Mouse (Mus musculus) G1E (cell line): Measurements from ENCODE around the gene Epdr1. TPM values are rescaled to one million over a fixed set of nuclear protein-coding genes. Genes with fewer than 3 reads are reported as not detected.

ENCODE experiments used
- ATAC-seq: 2 replicates; pipeline ENCODE4 v1.8.0; 2016; ENCODE audit warnings: mild to moderate bottlenecking; ENCODE audit not compliant: insufficient number of reproducible peaks, poor library complexity, low FRiP score, severe bottlenecking; ENCODE audit errors: extremely low read depth
- DNase-seq: peaks from one replicate; pipeline ENCODE4 v3.0.0; 2012; ENCODE audit warnings: low spot score
- H3K27me3 ChIP-seq: 2 replicates; pipeline ENCODE4 v1.6.1; 2012; ENCODE audit warnings: mild to moderate bottlenecking, low read length, inconsistent platforms; ENCODE audit not compliant: insufficient read depth
- H3K36me3 ChIP-seq: replicated peaks from 2 replicates; pipeline ENCODE3; 2012; ENCODE audit warnings: mild to moderate bottlenecking, inconsistent platforms
- H3K4me1 ChIP-seq: 2 replicates; pipeline ENCODE4 v1.6.1; 2012; ENCODE audit warnings: low read depth, low read length, inconsistent platforms, mixed read lengths; ENCODE audit not compliant: insufficient read depth
- H3K4me3 ChIP-seq: 2 replicates; pipeline ENCODE4 v1.5.1; 2012; ENCODE audit warnings: low read depth, mild to moderate bottlenecking, inconsistent platforms, low read length, moderate library complexity, mixed read lengths
- H3K9me3 ChIP-seq: replicated peaks from 2 replicates; pipeline ENCODE4 v1.6.1; 2012; ENCODE audit warnings: inconsistent platforms
- CTCF ChIP-seq: IDR thresholded peaks from 2 replicates; pipeline ENCODE4 v1.5.1; 2012; ENCODE audit warnings: low read depth, low read length, inconsistent platforms, mixed read lengths
- GATA1 ChIP-seq: IDR thresholded peaks from 2 replicates; pipeline ENCODE4 v1.6.1; 2012; ENCODE audit warnings: borderline replicate concordance, low read length, inconsistent platforms, mixed read lengths
- GATA2 ChIP-seq: IDR thresholded peaks from 2 replicates; pipeline ENCODE4 v1.6.1; 2012; ENCODE audit warnings: low read depth, low read length, inconsistent platforms, borderline replicate concordance
- POLR2AphosphoS5 ChIP-seq: IDR thresholded peaks from 2 replicates; pipeline ENCODE4 v1.6.1; 2012; ENCODE audit warnings: low read depth, low read length, inconsistent platforms; ENCODE audit not compliant: insufficient replicate concordance
- TAL1 ChIP-seq: conservative IDR thresholded peaks from 2 replicates; pipeline ENCODE4 v1.6.1; 2012; ENCODE audit warnings: low read depth, low read length, inconsistent platforms, mixed read lengths
- polyA plus RNA-seq: library from polyadenylated mRNA; stranded (reverse); fragments of >175 nt; gene quantifications from 2 replicates; pipeline ENCODE4 v1.2.3, GENCODE M21; 2012
- total RNA-seq, 2 experiments: library from RNA; stranded (forward) in 1 of 2; stranded (reverse) in 1 of 2; fragments of 200-1000 nt in 1 of 2; fragments of >200 nt in 1 of 2; fragmentation: Nextera tagmentation in 1 of 2; gene quantifications; 2 replicates each; pipeline ENCODE4 v1.2.3; 2014 to 2017

Gene Epdr1
- total and polyA plus RNA-seq, 3 experiments, result 0.11 TPM; not detected in 2

DNA sequence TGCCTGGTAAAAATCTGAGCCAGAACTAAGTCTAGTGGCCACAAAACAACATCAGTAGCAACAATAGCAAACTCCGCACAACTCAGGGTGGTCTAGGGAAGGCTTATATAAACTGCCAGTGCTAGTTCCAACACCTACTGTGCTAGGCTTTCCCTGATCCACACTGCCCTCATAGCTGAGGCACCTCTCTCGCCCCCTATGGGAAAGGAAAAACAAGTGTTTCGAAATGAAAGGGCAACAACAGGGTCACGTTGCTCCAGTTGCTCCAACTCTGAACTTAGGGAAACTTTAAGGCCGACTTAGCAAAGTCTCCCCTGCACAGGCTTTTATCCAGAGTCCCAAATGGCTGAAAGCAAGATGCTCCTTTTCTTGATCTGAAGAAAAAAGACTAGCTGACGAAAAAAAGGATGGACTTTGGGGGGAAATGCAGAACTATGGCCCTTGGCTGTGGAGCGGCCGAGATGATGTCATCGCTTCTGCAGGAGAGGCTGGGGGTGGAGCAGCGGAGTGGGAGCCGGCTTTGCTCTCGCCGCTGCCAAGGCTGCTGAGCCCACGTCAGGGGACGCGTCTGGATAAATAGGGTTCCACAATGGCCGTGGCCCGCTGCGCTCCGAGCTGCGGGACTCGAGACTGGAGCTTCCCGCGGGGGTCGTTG is 3.0 kb upstream of the Epdr1 start, which contains the start of gene Sfrp4:
Gene Sfrp4, plus strand, starts transcription at position 532 of the 655 bp plus-strand sequence.
- no peaks in the 10 kb centered on the region for H3K4me1 ChIP-seq
- no peaks in the 10 kb centered on the region for H3K36me3 ChIP-seq
- ATAC-seq (no peak), DNase-seq (no peak)
- H3K4me3 ChIP-seq, result no peak within 1 kb of the TSS
- no peaks in the 10 kb centered on the region for H3K9me3 ChIP-seq
- TF ChIP-seq GATA2, result no peak
- no peak for TF ChIP-seq CTCF
- no peak for TF ChIP-seq GATA1
- no peak for TF ChIP-seq TAL1
- no peak for TF ChIP-seq POLR2AphosphoS5
- H3K27me3 ChIP-seq, result peaks cover 16% of the 10 kb centered on the region; the same call in 1 of the 2 replicates

GRCm38 (mm10) chr13:19618841-19619215 is 899 bp downstream of the Epdr1 start:
- no peaks in the 10 kb centered on the region for H3K36me3 ChIP-seq
- no peaks in the 10 kb centered on the region for H3K9me3 ChIP-seq
- DNase-seq, result no peak
- TF ChIP-seq POLR2AphosphoS5, result no peak
- TF ChIP-seq TAL1, result no peak
- no peak for TF ChIP-seq GATA2
- TF ChIP-seq CTCF, result no peak
- TF ChIP-seq GATA1, result no peak
- H3K4me1 ChIP-seq, result no peaks in the 10 kb centered on the region
- peaks cover 18% of the 10 kb centered on the region for H3K27me3 ChIP-seq
- ATAC-seq, result no peak
- no peak overlapping the region for H3K4me3 ChIP-seq

DNA sequence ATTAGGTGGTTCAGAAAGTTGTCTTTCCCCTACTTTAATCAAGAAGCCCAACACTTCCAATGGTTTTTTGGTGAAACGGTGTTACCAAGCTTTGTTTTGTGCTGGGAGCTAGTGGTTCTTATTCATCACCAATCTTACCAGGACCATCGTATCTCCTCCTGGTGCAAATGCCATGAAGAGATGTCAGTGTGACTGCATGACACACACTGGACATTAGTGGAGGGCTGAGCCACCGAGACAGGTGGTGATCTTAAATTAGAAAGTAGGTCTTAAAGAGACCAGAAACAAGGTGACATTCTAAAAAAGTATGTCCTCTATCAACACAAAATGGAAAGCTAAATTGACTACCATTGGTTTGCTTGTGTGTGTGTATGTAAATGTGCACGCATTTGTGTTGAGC is 1.6 kb downstream of the Epdr1 start:
- no peak for DNase-seq
- no peak for TF ChIP-seq POLR2AphosphoS5
- no peak for TF ChIP-seq GATA2
- no peaks in the 10 kb centered on the region for H3K36me3 ChIP-seq
- H3K27me3 ChIP-seq, result peaks cover 13% of the 10 kb centered on the region
- H3K9me3 ChIP-seq, result no peaks in the 10 kb centered on the region
- no peak overlapping the region for H3K4me3 ChIP-seq
- H3K4me1 ChIP-seq, result no peaks in the 10 kb centered on the region
- ATAC-seq, result no peak

DNA sequence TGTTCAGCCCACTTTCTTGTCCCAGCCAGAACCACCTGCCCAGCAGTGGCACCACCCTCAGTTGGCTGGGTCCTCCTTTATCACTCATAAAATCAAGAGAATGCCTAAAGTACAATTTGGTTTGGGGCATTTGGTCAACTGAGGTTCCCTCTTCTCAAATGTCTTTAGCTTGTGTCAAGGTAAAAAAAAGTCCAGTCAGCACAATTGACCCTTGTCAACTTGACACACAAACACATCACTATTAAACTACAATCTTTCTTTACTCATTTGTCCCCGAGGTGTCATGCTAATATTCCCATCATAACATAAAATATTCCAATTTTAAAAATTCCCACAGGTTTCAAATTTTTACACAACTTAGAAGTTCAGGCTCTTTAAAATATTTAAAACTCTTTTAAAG is 5.4 kb downstream of the Epdr1 start:
- Histone ChIP-seq H3K4me1 (no peaks in the 10 kb centered on the region), H3K9me3 (no peaks in the 10 kb centered on the region), H3K27me3 (peaks cover 10% of the 10 kb centered on the region), H3K4me3 (no peak overlapping the region), H3K36me3 (no peaks in the 10 kb centered on the region)
- ATAC-seq (no peak), DNase-seq (no peak)
- TF ChIP-seq GATA2 (no peak), CTCF (no peak), TAL1 (no peak), GATA1 (no peak), POLR2AphosphoS5 (no peak)

GRCm38 (mm10) chr13:19613426-19613825 is 6.3 kb downstream of the Epdr1 start:
- no peak for DNase-seq
- Histone ChIP-seq H3K4me3 (no peak overlapping the region), H3K36me3 (no peaks in the 10 kb centered on the region), H3K4me1 (no peaks in the 10 kb centered on the region), H3K27me3 (peaks cover 7% of the 10 kb centered on the region), H3K9me3 (no peaks in the 10 kb centered on the region)
- no peak for TF ChIP-seq TAL1
- TF ChIP-seq GATA2, result no peak
- TF ChIP-seq CTCF, result no peak
- TF ChIP-seq POLR2AphosphoS5, result no peak
- no peak for TF ChIP-seq GATA1
- ATAC-seq, result no peak

DNA sequence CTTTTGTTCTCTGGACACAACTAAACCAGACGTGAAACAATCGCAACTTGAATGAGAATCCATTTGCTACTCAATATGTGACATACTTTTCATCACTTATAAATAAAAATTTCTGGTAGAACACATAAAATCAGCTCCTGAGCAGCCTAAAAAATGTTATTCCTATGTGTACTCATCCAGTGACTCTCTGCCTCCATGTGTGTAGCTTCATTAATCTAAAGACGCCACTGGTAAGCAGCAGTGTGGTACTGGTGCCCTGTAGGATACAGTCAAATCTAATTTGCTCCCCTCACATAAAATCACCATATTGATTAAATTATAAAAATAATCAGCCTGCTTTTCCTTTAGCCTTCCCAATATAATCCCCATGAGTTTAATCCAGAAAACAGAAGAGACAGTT is 6.8 kb downstream of the Epdr1 start:
- Histone ChIP-seq H3K27me3 (peaks cover 7% of the 10 kb centered on the region), H3K4me1 (no peaks in the 10 kb centered on the region), H3K4me3 (no peak overlapping the region), H3K36me3 (no peaks in the 10 kb centered on the region), H3K9me3 (no peaks in the 10 kb centered on the region)
- ATAC-seq, result no peak
- no peak for TF ChIP-seq POLR2AphosphoS5
- no peak for TF ChIP-seq GATA2
- no peak for TF ChIP-seq CTCF
- no peak for TF ChIP-seq TAL1
- no peak for TF ChIP-seq GATA1
- DNase-seq, result no peak

- no peaks in the 10 kb centered on the region for H3K36me3 ChIP-seq
- H3K4me1 ChIP-seq, result no peaks in the 10 kb centered on the region
- H3K4me3 ChIP-seq, result no peak overlapping the region
- H3K27me3 ChIP-seq, result peaks cover 7% of the 10 kb centered on the region
- ATAC-seq (no peak), DNase-seq (no peak)
- TF ChIP-seq GATA2 (no peak), CTCF (no peak), TAL1 (no peak), POLR2AphosphoS5 (no peak), GATA1 (no peak)
- no peaks in the 10 kb centered on the region for H3K9me3 ChIP-seq
Measured at GRCm38 (mm10) chr13:19612348-19612747, 7.4 kb downstream of the Epdr1 start.
